Mouse (Mus musculus): ENCODE results near the gene Rbm41. TPM values are rescaled to one million over a fixed set of nuclear protein-coding genes. Genes with fewer than 3 reads are reported as not detected.

Gene Rbm41
- polyA plus RNA-seq, 1 experiment from 2014 or later = 2.2 TPM

DNA sequence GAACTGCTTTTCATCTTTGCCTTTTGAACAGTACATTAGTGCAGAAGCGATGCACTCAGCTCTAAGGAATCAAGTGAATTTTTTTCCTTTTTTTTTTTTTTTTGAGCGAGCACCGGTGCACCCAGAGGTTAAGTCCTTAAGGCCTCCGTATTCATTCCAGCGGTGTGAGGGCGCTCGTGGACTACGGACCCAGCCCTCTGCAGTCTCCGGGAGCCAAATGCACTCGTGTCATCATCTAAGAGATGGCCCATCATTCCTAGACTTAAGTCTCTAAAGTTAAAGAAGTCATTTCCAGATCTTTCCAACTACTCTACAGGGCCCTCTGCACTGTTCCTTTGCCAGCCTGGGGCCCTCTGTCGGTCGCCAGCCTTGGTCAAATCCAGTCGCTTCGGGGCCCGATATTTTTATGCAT is 128.1 kb downstream of the Rbm41 start:
- Histone ChIP-seq H3K4me3 (peak overlapping the region; percentile 64), H3K36me3 (no peaks in the 10 kb centered on the region), H3K27ac (no peak overlapping the region), H3K9ac (peak overlapping the region; percentile 66; the same call in 1 of the 2 replicates), H3K9me3 (replicated peaks) (no peaks in the 10 kb centered on the region), H3K4me2 (peak overlapping the region; percentile 85), H3K4me1 (no peaks in the 10 kb centered on the region), H3K27me3 (replicated peaks) (peaks cover 14% of the 10 kb centered on the region; the same call in 1 of the 2 replicates)
- peak; percentile 53 for ATAC-seq
- WGBS (ENCODE audit: insufficient replicate concordance) = 12% methylated on average over 15 of the region's 15 CpGs

- Histone ChIP-seq H3K36me3 (no peaks in the 10 kb centered on the region), H3K27ac (no peak overlapping the region), H3K4me3 (no peak overlapping the region), H3K9ac (no peak overlapping the region), H3K4me1 (no peaks in the 10 kb centered on the region), H3K4me2 (no peak overlapping the region), H3K27me3 (replicated peaks) (no peaks in the 10 kb centered on the region), H3K9me3 (replicated peaks) (no peaks in the 10 kb centered on the region)
- 66% methylated on average over 5 of the region's 5 CpGs for WGBS (ENCODE audit: insufficient replicate concordance)
- ATAC-seq = no peak
Measured at GRCm38 (mm10) chrX:139859402-139859801, 139.0 kb downstream of the Rbm41 start.

DNA sequence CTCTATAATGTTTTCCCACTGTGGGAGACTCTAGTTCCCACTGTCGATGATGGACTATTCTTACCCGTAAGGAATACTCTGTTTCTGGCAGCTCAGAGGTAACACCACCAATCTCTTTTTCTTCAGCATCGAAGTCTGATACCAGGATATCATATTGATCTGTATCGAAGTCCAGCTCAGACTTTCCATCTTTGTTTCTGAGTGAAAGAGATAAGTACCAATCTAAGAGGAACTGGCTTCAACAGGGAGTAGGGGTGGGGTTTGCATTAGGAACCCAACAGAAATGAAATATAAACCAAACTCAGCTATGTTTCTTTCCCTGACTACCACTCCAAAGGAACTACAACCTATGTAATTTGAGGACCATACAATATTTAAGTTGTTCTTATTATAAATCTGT is 143.6 kb downstream of the Rbm41 start:
- no peak overlapping the region for H3K9ac ChIP-seq
- 62% methylated on average over 4 of the region's 4 CpGs for WGBS (ENCODE audit: insufficient replicate concordance)

GRCm38 (mm10) chrX:139841091-139841490 is 157.3 kb downstream of the Rbm41 start:
- no peaks in the 10 kb centered on the region for H3K9me3 ChIP-seq (replicated peaks)
- no peak overlapping the region for H3K9ac ChIP-seq
- ATAC-seq = no peak
- H3K36me3 ChIP-seq = no peaks in the 10 kb centered on the region
- H3K4me3 ChIP-seq = no peak overlapping the region
- H3K4me1 ChIP-seq = no peaks in the 10 kb centered on the region
- no peak overlapping the region for H3K4me2 ChIP-seq
- no peaks in the 10 kb centered on the region for H3K27me3 ChIP-seq (replicated peaks)
- H3K27ac ChIP-seq = no peak overlapping the region
- 69% methylated on average over 6 of the region's 6 CpGs for WGBS (ENCODE audit: insufficient replicate concordance)

More for the DNA sequence above, 143.6 kb downstream of the Rbm41 start:
- no peaks in the 10 kb centered on the region for H3K9me3 ChIP-seq (replicated peaks)
- no peaks in the 10 kb centered on the region for H3K27me3 ChIP-seq (replicated peaks)
- no peak overlapping the region for H3K27ac ChIP-seq
- H3K4me2 ChIP-seq = no peak overlapping the region
- H3K36me3 ChIP-seq = no peaks in the 10 kb centered on the region
- H3K4me3 ChIP-seq = no peak overlapping the region
- ATAC-seq = no peak
- no peaks in the 10 kb centered on the region for H3K4me1 ChIP-seq

Other genes with a start within 250 kb of the Rbm41 start
- gene Ripply1, start 216.2 kb downstream of the Rbm41 start, polyA plus RNA-seq (2016; fragmentation: Nextera tagmentation; extraction: Ambion mirVana) = not detected in 2 replicates
- gene Cldn2, start 197.8 kb downstream of the Rbm41 start, polyA plus RNA-seq (2016; fragmentation: Nextera tagmentation; extraction: Ambion mirVana) = 0.08 and 0.11 TPM in 2 replicates
- 16.2 and 17.0 TPM in 2 replicates for gene Morc4, start 126.9 kb downstream of the Rbm41 start, polyA plus RNA-seq (2016; fragmentation: Nextera tagmentation; extraction: Ambion mirVana)
- 1.3 and 2.0 TPM in 2 replicates for gene Nup62cl, start 64.1 kb upstream of the Rbm41 start, polyA plus RNA-seq (2016; fragmentation: Nextera tagmentation; extraction: Ambion mirVana)
- not detected in 2 replicates for gene Pih1h3b, start 64.3 kb upstream of the Rbm41 start, polyA plus RNA-seq (2016; fragmentation: Nextera tagmentation; extraction: Ambion mirVana)

Measured in liver, embryonic 12.5 days (tissue).